ENCODE assay signal across 10 mouse cellular contexts in the genomic region with DNA sequence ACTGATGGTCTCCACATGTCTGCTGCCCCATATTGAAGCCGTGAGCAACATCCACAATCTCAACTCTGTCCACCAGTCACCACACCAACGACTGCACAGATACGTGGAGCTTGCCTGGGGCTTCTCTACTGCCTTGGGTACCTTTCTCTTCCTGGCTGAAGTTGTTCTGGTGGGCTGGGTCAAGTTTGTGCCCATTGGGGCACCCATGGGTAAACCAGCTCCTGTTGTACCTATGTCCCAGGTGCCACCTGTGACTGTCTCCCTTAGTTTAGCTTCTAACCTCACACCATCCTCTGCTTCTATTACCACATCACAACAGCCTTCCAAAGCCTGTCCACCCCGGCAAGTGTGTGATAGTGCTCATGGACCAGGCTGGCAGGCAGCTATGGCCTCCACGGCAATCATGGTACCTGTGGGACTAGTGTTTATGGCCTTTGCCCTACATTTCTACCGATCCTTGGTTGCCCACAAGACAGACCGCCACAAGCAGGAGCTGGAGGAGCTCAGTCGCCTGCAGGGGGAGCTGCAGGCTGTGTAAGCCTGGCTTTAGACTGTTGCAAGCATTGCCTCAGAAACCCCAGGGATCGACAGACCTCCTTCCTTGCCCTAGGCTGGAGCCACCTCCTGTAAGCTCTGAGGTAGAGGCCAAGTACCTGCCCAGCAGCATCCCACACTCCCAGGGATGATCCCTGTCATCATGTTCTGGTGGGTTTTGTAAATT. TPM values are rescaled to one million over a fixed set of nuclear protein-coding genes. Genes with fewer than 3 reads are reported as not detected.
A peak's percentile ranks its signal among the peaks of the same experiment; 100 is the strongest.
DNase-seq lines count a peak whose midpoint lies in the region; ATAC-seq and TF ChIP-seq lines count a peak whose summit lies in the region.
"Had no signal": no experiment of that assay in that cellular context is flagged by ENCODE, and none has a peak within 500 bp of the region (broad histone marks: within the 10 kb centered on the region; RNA-seq: fewer than 3 reads in every experiment).

No protein-coding gene starts in this region.

- DNase-seq in testis, postnatal 14 days (ENCODE audit: low spot score) = no peak
- DNase-seq in adrenal gland, adult 2 months = peak; percentile 80
- peak; percentile 85 for DNase-seq in embryo, embryonic 11 days
- DNase-seq in limb, embryonic 14.5 days (ENCODE audit: low spot score) = peak; percentile 51

- H3K9me3 ChIP-seq in hindbrain, embryonic 13.5 days = no peaks in the 10 kb centered on the region
- no peaks in the 10 kb centered on the region for H3K9me3 ChIP-seq in limb, embryonic 14.5 days (ENCODE audit: control insufficient read depth, low read length)
- H3K9me3 ChIP-seq: stomach, embryonic 15.5 days had no signal

- H3K27ac ChIP-seq in testis, adult 2 months (ENCODE audit: control insufficient read depth, insufficient read depth, low read depth, low read length) = no peak overlapping the region
- no peak overlapping the region for H3K27ac ChIP-seq in hindbrain, embryonic 13.5 days
- H3K27ac ChIP-seq in limb, embryonic 14.5 days (replicated peaks; ENCODE audit: low read depth, low read length) = no peak overlapping the region
- no peak overlapping the region for H3K27ac ChIP-seq in olfactory bulb, adult 2 months (ENCODE audit: insufficient read depth, low read depth, low read length)
- H3K27ac ChIP-seq: stomach, embryonic 15.5 days had no signal

- peak; percentile 58; the same call in 1 of the 2 replicates for TF ChIP-seq CTCF in testis, adult 2 months (IDR thresholded peaks at IDR 0.05; ENCODE audit: control insufficient read depth, insufficient read depth, insufficient replicate concordance, low read depth, low read length)
- peak; percentile 76 for TF ChIP-seq CTCF in olfactory bulb, adult 2 months (IDR thresholded peaks at IDR 0.05; ENCODE audit: insufficient read depth, low read depth, low read length)

- no peaks in the 10 kb centered on the region for H3K36me3 ChIP-seq in testis, adult 2 months (ENCODE audit: control insufficient read depth, insufficient read depth, low read length)
- peaks cover 4% of the 10 kb centered on the region for H3K36me3 ChIP-seq in hindbrain, embryonic 13.5 days
- H3K36me3 ChIP-seq in limb, embryonic 14.5 days (ENCODE audit: control insufficient read depth, insufficient read depth, low read length) = peaks cover 2% of the 10 kb centered on the region

- 46% methylated on average over 9 of the region's 9 CpGs for WGBS in hindbrain, embryonic 13.5 days
- 37% methylated on average over 9 of the region's 9 CpGs for WGBS in limb, embryonic 14.5 days
- WGBS in olfactory bulb, adult 2 months = 38% methylated on average over 9 of the region's 9 CpGs

- ATAC-seq in hindbrain, embryonic 13.5 days (ENCODE audit: low FRiP score) = no peak
- ATAC-seq in limb, embryonic 14.5 days (ENCODE audit: low FRiP score, low read depth) = no peak
- no peak for ATAC-seq in inflammation-experienced regulatory T-cells, adult 6 months

- peaks cover 19% of the 10 kb centered on the region for H3K4me1 ChIP-seq in testis, adult 2 months (ENCODE audit: control insufficient read depth, insufficient read depth, low read length)
- H3K4me1 ChIP-seq in hindbrain, embryonic 13.5 days (replicated peaks) = peaks cover 37% of the 10 kb centered on the region
- H3K4me1 ChIP-seq in limb, embryonic 14.5 days (ENCODE audit: control insufficient read depth, insufficient read depth, low read length) = peaks cover 16% of the 10 kb centered on the region
- peaks cover 15% of the 10 kb centered on the region for H3K4me1 ChIP-seq in olfactory bulb, adult 2 months (ENCODE audit: control insufficient read depth, insufficient read depth, low read length)

- H3K4me2 ChIP-seq in hindbrain, embryonic 13.5 days = no peak overlapping the region
- no peak overlapping the region for H3K4me2 ChIP-seq in limb, embryonic 14.5 days (replicated peaks; ENCODE audit: low read depth, low read length, severe bottlenecking)
- H3K4me2 ChIP-seq: stomach, embryonic 15.5 days had no signal

- TF ChIP-seq POLR2A in testis, adult 2 months (IDR thresholded peaks at IDR 0.05; ENCODE audit: control insufficient read depth, low read depth, low read length) = no peak
- no peak for TF ChIP-seq POLR2A in limb, embryonic 14.5 days (IDR thresholded peaks at IDR 0.05; ENCODE audit: borderline replicate concordance, extremely low read depth, insufficient read depth, insufficient read length)
- no peak for TF ChIP-seq POLR2A in olfactory bulb, adult 2 months (IDR thresholded peaks at IDR 0.05; ENCODE audit: insufficient read depth, low read depth, low read length)

- peak overlapping the region; percentile 19; the same call in 1 of the 2 replicates for H3K9ac ChIP-seq in hindbrain, embryonic 13.5 days
- no peak overlapping the region for H3K9ac ChIP-seq in limb, embryonic 14.5 days (ENCODE audit: low read depth, low read length, severe bottlenecking)
- H3K9ac ChIP-seq: stomach, embryonic 15.5 days had no signal

- no peaks in the 10 kb centered on the region for H3K27me3 ChIP-seq in testis, adult 2 months (ENCODE audit: control insufficient read depth, insufficient read depth, low read length)
- H3K27me3 ChIP-seq in hindbrain, embryonic 13.5 days = no peaks in the 10 kb centered on the region
- no peaks in the 10 kb centered on the region for H3K27me3 ChIP-seq in limb, embryonic 14.5 days (ENCODE audit: control insufficient read depth, insufficient read depth, low read length)
- H3K27me3 ChIP-seq: stomach, embryonic 15.5 days had no signal

- no peak overlapping the region for H3K4me3 ChIP-seq in testis, adult 2 months (ENCODE audit: control insufficient read depth, low read depth, low read length)
- H3K4me3 ChIP-seq in hindbrain, embryonic 13.5 days = no peak overlapping the region
- no peak overlapping the region for H3K4me3 ChIP-seq in limb, embryonic 14.5 days (replicated peaks; ENCODE audit: low read length)
- no peak overlapping the region for H3K4me3 ChIP-seq in olfactory bulb, adult 2 months (ENCODE audit: insufficient read depth, low read depth, low read length)
- H3K4me3 ChIP-seq: stomach, embryonic 15.5 days had no signal

RNA-seq across cellular contexts. Expression of gene Setd1a, which starts 2.6 kb away (rescaled TPM):
- polyA plus RNA-seq in testis, adult 2 months (2012; rRNA removed) = 15.9 and 18.2 TPM in 2 replicates
- 10 to 100 TPM; 36.0 to 42.6 TPM for total RNA-seq in adrenal gland, adult 2 months (2021)
- polyA plus RNA-seq in adrenal gland, adult 2 months (2012; rRNA removed) = 12.6 and 15.9 TPM in 2 replicates
- polyA plus RNA-seq in hindbrain, embryonic 13.5 days (2015; fragmentation: Nextera tagmentation; extraction: Ambion mirVana) = 17.8 and 20.9 TPM in 2 replicates
- polyA plus RNA-seq in limb, embryonic 14.5 days (2012; rRNA removed) = 29.7 and 31.8 TPM in 2 replicates
- 27.3 and 32.0 TPM in 2 replicates for polyA plus RNA-seq in limb, embryonic 14.5 days (2014; fragmentation: Nextera tagmentation; extraction: Ambion mirVana)
- polyA plus RNA-seq in olfactory bulb, adult 2 months (2012; ENCODE audit: insufficient read depth, insufficient read length, low replicate concordance, missing spikeins) = 526 TPM in 1 of 2 replicates, not detected in the other
- 1 to 10 TPM; 3.9 to 7.9 (median 6.8) TPM for polyA plus RNA-seq in inflammation-experienced regulatory T-cells, adult 6 months (2017; shearing (Covaris generic))

RNA-seq across cellular contexts. Expression of gene Orai3, which starts 4.2 kb away (rescaled TPM):
- polyA plus RNA-seq in testis, adult 2 months (2012; rRNA removed) = 13.8 and 13.9 TPM in 2 replicates
- total RNA-seq in adrenal gland, adult 2 months (2021) = 10 to 100 TPM; 28.3 to 32.8 TPM
- 90.6 and 94.8 TPM in 2 replicates for polyA plus RNA-seq in adrenal gland, adult 2 months (2012; rRNA removed)
- polyA plus RNA-seq in hindbrain, embryonic 13.5 days (2015; fragmentation: Nextera tagmentation; extraction: Ambion mirVana) = 8.0 and 9.1 TPM in 2 replicates
- 22.8 and 29.6 TPM in 2 replicates for polyA plus RNA-seq in limb, embryonic 14.5 days (2012; rRNA removed)
- 10.5 and 11.6 TPM in 2 replicates for polyA plus RNA-seq in limb, embryonic 14.5 days (2014; fragmentation: Nextera tagmentation; extraction: Ambion mirVana)
- not detected in 2 replicates for polyA plus RNA-seq in olfactory bulb, adult 2 months (2012; ENCODE audit: insufficient read depth, insufficient read length, low replicate concordance, missing spikeins)
- 10 to 100 TPM; 11.3 to 14.3 (median 14.2) TPM for polyA plus RNA-seq in inflammation-experienced regulatory T-cells, adult 6 months (2017; shearing (Covaris generic))

RNA-seq across cellular contexts. Expression of gene Gm49388, which starts 11.6 kb away (rescaled TPM):
- not detected in 2 replicates for polyA plus RNA-seq in testis, adult 2 months (2012; rRNA removed)
- total RNA-seq in adrenal gland, adult 2 months (2021) = 1 to 10 TPM; 2.2 to 4.6 TPM
- polyA plus RNA-seq in adrenal gland, adult 2 months (2012; rRNA removed) = not detected in 2 replicates
- not detected in 2 replicates for polyA plus RNA-seq in hindbrain, embryonic 13.5 days (2015; fragmentation: Nextera tagmentation; extraction: Ambion mirVana)
- polyA plus RNA-seq in limb, embryonic 14.5 days (2012; rRNA removed) = 0.44 and 0.61 TPM in 2 replicates
- not detected in 2 replicates for polyA plus RNA-seq in limb, embryonic 14.5 days (2014; fragmentation: Nextera tagmentation; extraction: Ambion mirVana)
- polyA plus RNA-seq in olfactory bulb, adult 2 months (2012; ENCODE audit: insufficient read depth, insufficient read length, low replicate concordance, missing spikeins) = not detected in 2 replicates
- not detected for polyA plus RNA-seq in inflammation-experienced regulatory T-cells, adult 6 months (2017; shearing (Covaris generic))
- polyA plus RNA-seq: heart, embryonic 16.5 days; stomach, embryonic 15.5 days had no signal

RNA-seq across cellular contexts. Expression of gene Hsd3b7, which starts 26.6 kb away (rescaled TPM):
- 6.1 and 7.1 TPM in 2 replicates for polyA plus RNA-seq in testis, adult 2 months (2012; rRNA removed)
- total RNA-seq in adrenal gland, adult 2 months (2021) = 10 to 100 TPM; 45.5 to 46.2 TPM
- 83.9 and 86.5 TPM in 2 replicates for polyA plus RNA-seq in adrenal gland, adult 2 months (2012; rRNA removed)
- polyA plus RNA-seq in hindbrain, embryonic 13.5 days (2015; fragmentation: Nextera tagmentation; extraction: Ambion mirVana) = 9.6 TPM in 2 replicates
- polyA plus RNA-seq in limb, embryonic 14.5 days (2012; rRNA removed) = 28.0 and 28.7 TPM in 2 replicates
- 14.3 and 16.5 TPM in 2 replicates for polyA plus RNA-seq in limb, embryonic 14.5 days (2014; fragmentation: Nextera tagmentation; extraction: Ambion mirVana)
- not detected in 2 replicates for polyA plus RNA-seq in olfactory bulb, adult 2 months (2012; ENCODE audit: insufficient read depth, insufficient read length, low replicate concordance, missing spikeins)
- polyA plus RNA-seq in inflammation-experienced regulatory T-cells, adult 6 months (2017; shearing (Covaris generic)) = 1 to 10 TPM; 3.6 to 5.5 (median 5.2) TPM

RNA-seq across cellular contexts. Expression of gene Fbxl19, which starts 29.5 kb away (rescaled TPM):
- polyA plus RNA-seq in testis, adult 2 months (2012; rRNA removed) = 36.9 and 37.2 TPM in 2 replicates
- 10 to 100 TPM in 1 of 2 experiments, 1 to 10 TPM in 1; 9.5 to 11.6 TPM for total RNA-seq in adrenal gland, adult 2 months (2021)
- polyA plus RNA-seq in adrenal gland, adult 2 months (2012; rRNA removed) = 34.5 and 42.6 TPM in 2 replicates
- polyA plus RNA-seq in hindbrain, embryonic 13.5 days (2015; fragmentation: Nextera tagmentation; extraction: Ambion mirVana) = 9.0 and 9.3 TPM in 2 replicates
- polyA plus RNA-seq in limb, embryonic 14.5 days (2012; rRNA removed) = 64.5 and 81.3 TPM in 2 replicates
- 4.4 and 6.8 TPM in 2 replicates for polyA plus RNA-seq in limb, embryonic 14.5 days (2014; fragmentation: Nextera tagmentation; extraction: Ambion mirVana)
- polyA plus RNA-seq in olfactory bulb, adult 2 months (2012; ENCODE audit: insufficient read depth, insufficient read length, low replicate concordance, missing spikeins) = not detected in 2 replicates
- polyA plus RNA-seq in inflammation-experienced regulatory T-cells, adult 6 months (2017; shearing (Covaris generic)) = under 1 TPM; 0.31 to 0.87 (median 0.84) TPM
